Mouse (Mus musculus): ENCODE measurements around the gene Ttll4.

- TF ChIP-seq GATA1 (IDR thresholded peaks at IDR 0.05; ENCODE audit: low read length) (no peak), TAL1 (IDR thresholded peaks at IDR 0.05; ENCODE audit: low read length) (no peak)
Observed at GRCm38 (mm10) chr1:74698353-74698752, 36.8 kb downstream of the Ttll4 start.
